Comparison of ENCODE assay signal across 8 mouse cellular contexts in the genomic region with DNA sequence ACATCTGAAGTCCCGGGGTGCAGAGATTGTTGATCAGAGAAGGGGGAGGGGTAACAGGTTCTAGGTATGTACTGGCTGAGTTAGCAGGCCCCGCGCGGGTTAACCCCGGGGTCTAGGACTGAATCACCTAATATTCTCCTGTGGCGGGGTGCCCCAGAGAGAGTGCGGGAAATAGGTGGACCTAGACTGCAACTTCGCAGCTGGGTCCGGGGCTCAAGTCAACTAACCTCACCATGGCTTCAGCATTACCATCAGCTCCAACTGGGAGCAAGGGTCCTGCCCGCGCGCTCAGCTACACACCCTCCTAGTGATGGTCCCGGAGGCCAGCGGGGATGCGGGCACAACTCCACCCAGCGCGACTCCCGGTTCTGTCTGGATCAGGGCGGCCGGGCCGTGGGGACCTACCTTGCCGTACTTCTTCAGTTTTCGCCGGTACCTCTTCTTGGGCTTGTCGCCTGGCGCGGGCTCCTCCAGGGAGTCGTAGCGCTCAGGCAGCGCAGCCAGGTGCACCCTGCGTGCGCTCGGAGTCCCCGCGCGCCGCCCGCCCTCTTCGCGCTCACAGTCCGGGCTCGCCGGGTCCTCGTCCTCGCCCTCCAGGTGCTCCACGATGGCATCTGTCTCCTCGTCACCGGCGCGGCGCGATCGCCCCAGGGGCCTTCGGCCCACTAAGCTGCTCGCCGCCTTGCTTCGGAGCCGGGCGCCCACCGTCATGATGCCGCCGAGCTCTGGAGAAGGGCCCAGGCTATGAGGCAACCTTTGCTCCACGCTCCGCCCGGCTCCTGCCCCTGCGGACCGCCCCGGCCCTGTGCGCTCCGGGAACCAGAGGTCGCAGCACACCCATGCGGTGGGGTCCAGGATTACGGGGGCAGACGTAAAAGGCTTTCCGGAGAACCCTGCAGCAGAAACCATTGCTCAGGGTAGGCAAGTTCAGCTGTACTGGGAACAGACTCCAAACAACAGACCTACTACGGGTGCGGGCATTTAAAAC. TPM values are rescaled to one million over a fixed set of nuclear protein-coding genes. Genes with fewer than 3 reads are reported as not detected.
A peak's percentile ranks its signal among the peaks of the same experiment; 100 is the strongest.
DNase-seq lines count a peak whose midpoint lies in the region; ATAC-seq lines count a peak whose summit lies in the region.

A gene (minus strand): TSS at position 938 of the 988 bp plus-strand sequence.

- peak within 1 kb of the TSS; percentile 41 for H3K27ac ChIP-seq in embryonic facial prominence, embryonic 10.5 days (replicated peaks)
- no peak within 1 kb of the TSS for H3K27ac ChIP-seq in intestine, embryonic 16.5 days (ENCODE audit: low read length)
- H3K27ac ChIP-seq in limb, embryonic 15.5 days, result no peak within 1 kb of the TSS
- H3K27ac ChIP-seq in midbrain, embryonic 13.5 days, result no peak within 1 kb of the TSS

- H3K4me3 ChIP-seq in embryonic facial prominence, embryonic 10.5 days, result peak within 1 kb of the TSS; percentile 65
- H3K4me3 ChIP-seq in intestine, embryonic 16.5 days (ENCODE audit: low read length), result peak within 1 kb of the TSS; percentile 63
- peak within 1 kb of the TSS; percentile 43 for H3K4me3 ChIP-seq in limb, embryonic 15.5 days
- peak within 1 kb of the TSS; percentile 45 for H3K4me3 ChIP-seq in midbrain, embryonic 13.5 days (replicated peaks)

- no peaks in the 10 kb centered on the region for H3K9me3 ChIP-seq in embryonic facial prominence, embryonic 10.5 days
- no peaks in the 10 kb centered on the region for H3K9me3 ChIP-seq in intestine, embryonic 16.5 days (ENCODE audit: control insufficient read depth, low read length)
- no peaks in the 10 kb centered on the region for H3K9me3 ChIP-seq in limb, embryonic 15.5 days
- no peaks in the 10 kb centered on the region for H3K9me3 ChIP-seq in midbrain, embryonic 13.5 days

- peak within 1 kb of the TSS; percentile 72 for H3K9ac ChIP-seq in intestine, embryonic 16.5 days (ENCODE audit: low read depth, low read length)
- H3K9ac ChIP-seq in limb, embryonic 15.5 days, result 0 out of 2 replicates have a peak within 1 kb of the TSS, but pooled peaks have one; percentile 15
- H3K9ac ChIP-seq in midbrain, embryonic 13.5 days (replicated peaks), result peak within 1 kb of the TSS; percentile 57

- no peaks in the 10 kb centered on the region for H3K36me3 ChIP-seq in embryonic facial prominence, embryonic 10.5 days (replicated peaks)
- H3K36me3 ChIP-seq in intestine, embryonic 16.5 days (ENCODE audit: control insufficient read depth, insufficient read depth, low read length), result no peaks in the 10 kb centered on the region
- no peaks in the 10 kb centered on the region for H3K36me3 ChIP-seq in limb, embryonic 15.5 days
- no peaks in the 10 kb centered on the region for H3K36me3 ChIP-seq in midbrain, embryonic 13.5 days

- 2% methylated on average over 77 of the region's 77 CpGs for WGBS in embryonic facial prominence, embryonic 10.5 days
- WGBS in intestine, embryonic 16.5 days, result 3% methylated on average over 77 of the region's 77 CpGs
- 2% methylated on average over 77 of the region's 77 CpGs for WGBS in limb, embryonic 15.5 days
- 2% methylated on average over 77 of the region's 77 CpGs for WGBS in midbrain, embryonic 13.5 days

- H3K27me3 ChIP-seq in embryonic facial prominence, embryonic 10.5 days (replicated peaks; ENCODE audit: low read depth, poor library complexity, severe bottlenecking), result peaks cover 62% of the 10 kb centered on the region
- peaks cover 9% of the 10 kb centered on the region for H3K27me3 ChIP-seq in intestine, embryonic 16.5 days (replicated peaks; ENCODE audit: control insufficient read depth, insufficient read depth, low read length)
- peaks cover 28% of the 10 kb centered on the region for H3K27me3 ChIP-seq in limb, embryonic 15.5 days
- H3K27me3 ChIP-seq in midbrain, embryonic 13.5 days, result peaks cover 43% of the 10 kb centered on the region

- peak within 1 kb of the TSS; percentile 75 for H3K4me2 ChIP-seq in intestine, embryonic 16.5 days (ENCODE audit: low read depth, low read length)
- H3K4me2 ChIP-seq in limb, embryonic 15.5 days, result peak within 1 kb of the TSS; percentile 71
- H3K4me2 ChIP-seq in midbrain, embryonic 13.5 days (replicated peaks), result peak within 1 kb of the TSS; percentile 73

- H3K4me1 ChIP-seq in embryonic facial prominence, embryonic 10.5 days, result peaks cover 21% of the 10 kb centered on the region
- peaks cover 9% of the 10 kb centered on the region; the same call in 1 of the 2 replicates for H3K4me1 ChIP-seq in intestine, embryonic 16.5 days (ENCODE audit: control insufficient read depth, insufficient read depth, low read length)
- peaks cover 21% of the 10 kb centered on the region for H3K4me1 ChIP-seq in limb, embryonic 15.5 days
- peaks cover 9% of the 10 kb centered on the region for H3K4me1 ChIP-seq in midbrain, embryonic 13.5 days (replicated peaks)

- peak; percentile 98 for ATAC-seq in intestine, embryonic 16.5 days
- no peak for ATAC-seq in limb, embryonic 15.5 days (ENCODE audit: insufficient number of reproducible peaks, low FRiP score, low TSS enrichment, low read depth)
- ATAC-seq in midbrain, embryonic 13.5 days, result peak; percentile 79

- DNase-seq in adrenal gland, postnatal 10 days, result peak; percentile 83
- peak; percentile 80 for DNase-seq in embryonic facial prominence, embryonic 10.5 days (ENCODE audit: low spot score)
- DNase-seq in heart, adult 11 months, result peak; percentile 98
- DNase-seq in thymus, postnatal 25 days, result peak; percentile 6
- DNase-seq in layer of hippocampus, postnatal 36 days, result no peak

RNA-seq across cellular contexts. Expression of the gene that starts here (rescaled TPM):
- total RNA-seq in adrenal gland, postnatal 10 days (2021), result 10 to 100 TPM; 41.7 to 43.4 TPM
- polyA plus RNA-seq in embryonic facial prominence, embryonic 10.5 days (2016; fragmentation: Nextera tagmentation; extraction: Ambion mirVana), result 0.49 and 0.64 TPM in 2 replicates
- 1.8 and 2.0 TPM in 2 replicates for polyA plus RNA-seq in intestine, embryonic 16.5 days (2015; fragmentation: Nextera tagmentation; extraction: Ambion mirVana)
- 1.9 and 2.3 TPM in 2 replicates for polyA plus RNA-seq in limb, embryonic 15.5 days (2015; fragmentation: Nextera tagmentation; extraction: Ambion mirVana)
- polyA plus RNA-seq in midbrain, embryonic 13.5 days (2015; fragmentation: Nextera tagmentation; extraction: Ambion mirVana), result 0.85 and 1.2 TPM in 2 replicates
- 1 to 10 TPM; 7.0 to 8.1 TPM for total RNA-seq in layer of hippocampus, postnatal 36 days (2021)

Comparison
In these comparisons a context has a peak if more than half of its experiments do, and no peak if none do; other contexts are left out.
1. RNA of the gene that starts here (total RNA-seq): 41.7 to 43.4 TPM in adrenal gland, postnatal 10 days; 7.0 to 8.1 TPM in layer of hippocampus, postnatal 36 days; every median in the first group is over 4 times any median in the second.
2. Peak in DNase-seq, H3K4me3 ChIP-seq and H3K27ac ChIP-seq in embryonic facial prominence, embryonic 10.5 days; RNA of the gene not detected or under 1 TPM.
3. DNase-seq: peak in adrenal gland, postnatal 10 days (single experiment), heart, adult 11 months (single experiment) and thymus, postnatal 25 days (single experiment); none in layer of hippocampus, postnatal 36 days (0 of 2).
4. H3K9ac ChIP-seq: peak in every context shown above with its lines; median percentile 72 in intestine, embryonic 16.5 days; 57 in midbrain, embryonic 13.5 days; 15 in limb, embryonic 15.5 days.
5. Peak in every context shown above with its lines, with median percentiles within 50 percentile points of each other: H3K4me3 ChIP-seq and H3K4me2 ChIP-seq.